Mouse (Mus musculus) heart, adult 2 months (tissue): Measurements from ENCODE around the gene Wdr1.

Source experiments
- CTCF ChIP-seq: fragments of 200-600 bp; IDR thresholded peaks from 2 replicates; pipeline ENCODE4 v1.8.1; 2022; ENCODE audit warnings: antibody characterized with exemption, mild to moderate bottlenecking, moderate library complexity
- POLR2A ChIP-seq: fragments of 200-500 bp; IDR thresholded peaks from 2 replicates; pipeline ENCODE4 v1.6.1; 2011; ENCODE audit warnings: mild to moderate bottlenecking, low read depth, low read length, control low read depth; ENCODE audit not compliant: insufficient read depth

- TF ChIP-seq POLR2A (no peak), CTCF (no peak)
Measured at GRCm38 (mm10) chr5:38477731-38478445, 85.1 kb downstream of the Wdr1 start.
